ENCODE assay signal across 20 mouse cellular contexts in genomic region chr11:87056286-87056685, GRCm38 (mm10).
"Had no signal": no experiment of that assay in that cellular context is flagged by ENCODE, and none has a peak within 500 bp of the region (broad histone marks: within the 10 kb centered on the region; RNA-seq: fewer than 3 reads in every experiment).

No protein-coding gene starts in this region.

- H3K9ac ChIP-seq: lung, embryonic 15.5 days; midbrain, embryonic 12.5 days; midbrain, embryonic 15.5 days; neural tube, embryonic 12.5 days; neural tube, embryonic 15.5 days had no signal

- H3K4me2 ChIP-seq: lung, embryonic 15.5 days; midbrain, embryonic 12.5 days; midbrain, embryonic 15.5 days; neural tube, embryonic 12.5 days; neural tube, embryonic 15.5 days had no signal

- H3K4me1 ChIP-seq: lung, embryonic 15.5 days; midbrain, embryonic 12.5 days; midbrain, embryonic 15.5 days; neural tube, embryonic 12.5 days; neural tube, embryonic 15.5 days had no signal

- H3K27ac ChIP-seq: lung, embryonic 15.5 days; midbrain, embryonic 12.5 days; midbrain, embryonic 15.5 days; neural tube, embryonic 12.5 days; neural tube, embryonic 15.5 days; stomach, postnatal 0 days had no signal

- ATAC-seq: intestine, postnatal 0 days; midbrain, embryonic 15.5 days had no signal

- DNase-seq: kidney, adult 2 months; kidney, postnatal 10 days; kidney, postnatal 36 days; layer of hippocampus, postnatal 36 days; lung, adult 18-20 months; lung, postnatal 14 days; lung, postnatal 4 days; right cerebral cortex, adult 18-20 months; right cerebral cortex, postnatal 14 days; right cerebral cortex, postnatal 4 days; thymus, adult 2 months; thymus, postnatal 14 days; thymus, postnatal 4 days had no signal

- H3K4me3 ChIP-seq: lung, embryonic 15.5 days; midbrain, embryonic 12.5 days; midbrain, embryonic 15.5 days; neural tube, embryonic 12.5 days; neural tube, embryonic 15.5 days had no signal

- H3K9me3 ChIP-seq: lung, embryonic 15.5 days; midbrain, embryonic 12.5 days; midbrain, embryonic 15.5 days; neural tube, embryonic 12.5 days; neural tube, embryonic 15.5 days had no signal

- H3K27me3 ChIP-seq: lung, embryonic 15.5 days; midbrain, embryonic 12.5 days; midbrain, embryonic 15.5 days; neural tube, embryonic 12.5 days; neural tube, embryonic 15.5 days had no signal
